Mouse (Mus musculus): ENCODE data around the gene Sec14l1. TPM values are rescaled to one million over a fixed set of nuclear protein-coding genes. Genes with fewer than 3 reads are reported as not detected.

Gene Sec14l1
- total RNA-seq, 2 experiments from 2014 or later, result 10.6 to 14.4 TPM

- 0 out of 2 replicates have a peak, but pooled peaks have one; percentile 47 for ATAC-seq (replicated peaks; ENCODE audit: low FRiP score, low TSS enrichment, poor library complexity, severe bottlenecking)
These were observed 9.1 kb upstream of the Sec14l1 start for GRCm38 (mm10) chr11:117105850-117106249.

- no peak for ATAC-seq (replicated peaks; ENCODE audit: low FRiP score, low TSS enrichment, poor library complexity, severe bottlenecking)
These were observed 8.2 kb upstream of the Sec14l1 start for GRCm38 (mm10) chr11:117106633-117107334.

- no peak for ATAC-seq (replicated peaks; ENCODE audit: low FRiP score, low TSS enrichment, poor library complexity, severe bottlenecking)
These were observed 7.1 kb upstream of the Sec14l1 start for GRCm38 (mm10) chr11:117107837-117108236.

DNA sequence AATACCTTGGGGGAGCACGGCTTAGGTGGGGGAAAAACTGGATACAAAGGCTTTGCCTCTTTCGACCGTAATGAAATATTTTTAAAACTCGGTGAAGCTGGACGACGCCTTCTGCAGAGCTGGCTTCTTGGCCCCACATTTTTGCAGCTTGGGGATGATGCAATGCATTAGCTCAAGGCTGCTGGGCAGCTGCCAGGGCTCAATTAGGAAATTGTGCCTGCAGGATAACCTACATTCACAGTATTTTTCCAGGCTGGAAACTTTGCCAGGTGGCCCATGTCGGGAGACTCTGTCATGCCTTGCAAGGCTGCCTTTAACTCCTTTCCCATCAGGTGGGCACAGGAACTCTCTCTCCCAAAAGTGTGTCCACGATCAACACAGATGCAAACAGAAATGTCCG, 6.4 kb upstream of the Sec14l1 start:
- no peak for ATAC-seq (replicated peaks; ENCODE audit: low FRiP score, low TSS enrichment, poor library complexity, severe bottlenecking)

DNA sequence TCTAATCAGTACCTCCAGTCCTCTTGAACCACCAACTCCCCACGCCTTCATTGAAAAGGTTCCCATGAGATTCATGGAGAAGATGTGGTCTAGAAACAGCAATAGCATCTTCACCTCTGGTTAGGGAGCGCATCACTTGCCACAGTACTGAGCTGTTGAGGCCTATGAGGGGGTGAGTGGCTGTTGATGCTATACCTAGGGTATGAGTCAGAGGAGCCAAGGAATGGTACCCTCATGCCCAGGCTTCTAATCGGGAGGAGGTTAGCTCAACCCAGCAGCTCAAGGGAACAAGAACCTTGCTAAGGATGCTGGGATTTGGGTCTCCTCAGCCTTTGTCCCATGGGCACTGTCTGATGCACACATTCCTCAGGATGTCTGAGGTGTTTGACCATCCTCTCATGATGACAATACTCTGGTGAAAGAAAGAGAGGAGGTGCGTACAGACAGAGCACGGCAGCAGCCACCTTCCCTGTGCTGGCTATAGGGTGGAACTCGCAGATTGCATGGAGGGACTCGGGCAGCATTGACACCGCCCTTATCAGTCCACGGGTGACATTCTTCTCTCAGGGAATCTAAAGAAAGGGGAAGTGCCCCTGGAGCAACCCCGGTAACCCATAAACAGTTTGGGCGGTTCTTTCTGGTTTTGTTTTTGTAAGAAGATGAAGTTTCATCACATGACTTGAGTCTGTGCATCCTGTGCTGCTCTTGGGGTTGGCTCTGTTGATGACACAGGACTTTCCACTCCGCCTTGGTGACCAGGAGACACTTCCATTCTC, 5.6 kb upstream of the Sec14l1 start:
- no peak for ATAC-seq (replicated peaks; ENCODE audit: low FRiP score, low TSS enrichment, poor library complexity, severe bottlenecking)

DNA sequence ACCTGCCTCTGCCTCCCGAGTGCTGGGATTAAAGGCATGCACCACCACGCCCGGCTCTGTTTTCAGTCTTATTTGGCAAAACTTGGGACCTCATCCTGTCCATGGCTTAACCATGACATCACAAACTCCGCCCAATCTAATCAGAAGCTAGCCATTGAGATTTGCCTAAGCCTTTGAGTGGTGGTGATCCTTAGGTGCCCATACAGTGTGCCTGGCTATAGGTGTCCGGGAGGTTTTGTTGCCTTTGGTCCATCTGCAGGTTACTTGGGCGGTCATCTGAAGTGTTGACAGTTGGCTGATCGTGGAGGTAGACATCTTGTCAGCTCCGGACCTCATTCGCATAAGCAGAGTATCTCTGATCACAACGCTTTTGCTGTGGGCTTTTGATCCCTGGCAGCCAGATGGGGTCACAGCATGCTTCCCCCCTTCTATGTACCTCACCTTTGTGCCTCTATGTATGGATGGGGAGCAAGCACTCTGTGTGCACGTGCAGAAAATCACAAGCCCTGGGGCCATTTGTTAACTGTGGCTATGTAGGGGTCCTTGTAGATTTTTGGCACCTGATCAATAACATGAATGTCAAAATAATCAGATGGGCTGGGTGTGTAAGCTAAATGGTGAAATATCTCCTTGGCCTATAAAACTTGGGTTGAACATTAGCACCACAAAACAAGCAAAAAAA, 2.9 kb upstream of the Sec14l1 start:
- no peak for ATAC-seq (replicated peaks; ENCODE audit: low FRiP score, low TSS enrichment, poor library complexity, severe bottlenecking)

DNA sequence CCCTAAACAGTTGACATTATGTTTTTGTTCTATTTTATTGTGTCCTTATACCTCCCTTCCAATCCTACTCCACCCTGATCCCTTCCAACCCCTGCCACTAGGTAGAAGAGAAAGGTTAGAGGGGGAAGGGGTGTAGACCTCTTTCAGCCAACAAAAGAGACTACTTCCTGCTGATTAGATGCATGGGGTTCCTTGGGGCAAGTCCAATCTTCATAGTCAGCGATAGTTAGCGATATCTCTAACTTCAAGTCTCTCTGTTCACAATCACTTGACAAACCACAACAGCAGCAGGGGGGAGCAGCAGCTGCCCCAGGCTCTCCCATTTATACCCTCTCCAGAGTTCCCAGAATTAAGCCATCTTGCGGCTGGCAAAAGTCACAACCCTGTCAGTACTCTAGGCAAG, 2.3 kb upstream of the Sec14l1 start:
- peak; percentile 29 for ATAC-seq (replicated peaks; ENCODE audit: low FRiP score, low TSS enrichment, poor library complexity, severe bottlenecking)

DNA sequence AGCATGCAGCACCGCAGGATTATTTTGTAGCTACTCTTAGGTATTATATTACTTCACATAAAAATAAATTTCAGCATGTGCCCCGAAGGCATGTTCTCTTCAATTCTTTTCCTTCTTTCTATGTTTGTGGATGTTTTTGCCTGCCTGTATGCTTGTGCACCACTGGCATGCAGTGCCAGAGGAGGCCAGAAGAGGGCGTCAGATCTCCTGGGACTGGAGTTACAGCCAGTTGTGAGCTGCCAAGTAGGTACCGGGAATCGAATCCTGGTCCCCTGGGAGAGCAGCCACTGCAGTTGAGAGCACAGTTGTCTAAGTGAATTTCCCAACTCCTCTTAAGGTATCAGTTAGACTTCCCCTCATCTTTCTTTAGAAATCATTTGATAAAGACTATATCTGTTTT, 1.6 kb upstream of the Sec14l1 start:
- ATAC-seq (replicated peaks; ENCODE audit: low FRiP score, low TSS enrichment, poor library complexity, severe bottlenecking), result no peak

- ATAC-seq (replicated peaks; ENCODE audit: low FRiP score, low TSS enrichment, poor library complexity, severe bottlenecking), result no peak
These were observed 757 bp upstream of the Sec14l1 start for GRCm38 (mm10) chr11:117114231-117114591.

DNA sequence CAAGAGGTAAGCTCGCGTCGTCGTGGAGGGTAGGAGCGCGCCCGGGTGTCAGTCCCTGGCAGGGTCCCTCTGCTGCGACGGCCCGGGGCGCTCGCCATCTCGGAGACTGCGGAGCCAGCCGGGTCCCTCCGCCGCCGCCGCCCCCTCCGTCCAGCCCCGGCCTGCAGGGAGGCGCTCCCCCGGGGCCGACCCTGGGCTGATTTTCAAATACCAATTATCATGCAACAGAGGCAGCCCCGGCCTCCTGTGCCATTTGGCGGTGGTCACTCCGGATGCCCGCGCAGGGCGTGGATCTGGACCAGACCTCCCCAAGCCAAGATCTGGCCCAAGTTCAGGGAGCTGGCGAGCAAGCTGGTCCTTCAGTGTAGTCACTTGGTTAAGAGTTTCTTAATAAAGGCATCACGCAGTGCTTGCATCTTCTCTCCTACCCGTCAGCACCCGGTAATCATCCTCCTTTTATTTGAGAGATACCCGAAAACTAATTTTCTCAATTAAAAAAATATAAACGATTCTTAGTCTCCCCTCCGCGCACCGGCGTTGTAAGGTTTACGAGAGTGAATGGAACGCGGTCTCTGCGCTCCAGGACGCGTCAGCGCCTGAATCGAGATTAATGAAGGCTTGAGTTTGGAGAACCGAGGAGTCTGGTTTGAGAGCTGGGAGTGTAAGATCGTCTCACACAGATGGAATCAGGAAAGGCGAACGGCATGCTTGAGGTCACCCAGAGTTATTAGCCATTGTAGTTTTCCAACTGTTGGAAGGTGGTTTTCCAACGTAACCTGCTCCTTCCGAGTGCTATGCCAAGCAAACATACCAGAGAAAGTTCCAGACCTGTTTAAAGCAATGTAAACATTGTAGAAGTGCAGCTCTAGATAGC, 615 bp downstream of the Sec14l1 start:
- no peak for ATAC-seq (replicated peaks; ENCODE audit: low FRiP score, low TSS enrichment, poor library complexity, severe bottlenecking)

- ATAC-seq (replicated peaks; ENCODE audit: low FRiP score, low TSS enrichment, poor library complexity, severe bottlenecking), result no peak
These were observed 1.7 kb downstream of the Sec14l1 start for GRCm38 (mm10) chr11:117116350-117117303.

- no peak for ATAC-seq (replicated peaks; ENCODE audit: low FRiP score, low TSS enrichment, poor library complexity, severe bottlenecking)
These were observed 2.4 kb downstream of the Sec14l1 start for GRCm38 (mm10) chr11:117117321-117117720.

GRCm38 (mm10) chr11:117117791-117118190, 2.8 kb downstream of the Sec14l1 start:
- no peak for ATAC-seq (replicated peaks; ENCODE audit: low FRiP score, low TSS enrichment, poor library complexity, severe bottlenecking)

GRCm38 (mm10) chr11:117118248-117118647, 3.3 kb downstream of the Sec14l1 start:
- ATAC-seq (replicated peaks; ENCODE audit: low FRiP score, low TSS enrichment, poor library complexity, severe bottlenecking), result no peak

GRCm38 (mm10) chr11:117118721-117119321, 3.9 kb downstream of the Sec14l1 start:
- ATAC-seq (replicated peaks; ENCODE audit: low FRiP score, low TSS enrichment, poor library complexity, severe bottlenecking), result no peak

DNA sequence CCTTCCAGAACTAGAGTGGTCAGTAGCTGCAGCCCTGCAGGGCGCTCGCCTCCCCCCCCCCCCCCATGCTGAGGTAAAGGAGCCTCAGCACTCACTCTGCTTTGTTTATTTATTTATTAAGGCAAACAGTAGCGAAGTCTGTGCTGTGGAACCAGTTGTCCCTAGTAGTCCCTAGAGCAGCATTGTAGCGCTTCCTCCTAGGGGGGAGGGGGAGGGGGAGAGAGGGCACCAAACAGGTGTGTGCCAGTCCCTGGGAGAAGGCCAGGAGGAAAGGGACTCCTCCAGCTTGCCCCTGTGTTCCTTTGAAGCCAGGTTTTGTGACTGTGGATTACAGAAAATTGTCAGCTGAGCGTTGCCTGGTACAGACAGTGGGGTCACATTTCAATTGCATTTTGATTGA, 4.8 kb downstream of the Sec14l1 start:
- no peak for ATAC-seq (replicated peaks; ENCODE audit: low FRiP score, low TSS enrichment, poor library complexity, severe bottlenecking)

DNA sequence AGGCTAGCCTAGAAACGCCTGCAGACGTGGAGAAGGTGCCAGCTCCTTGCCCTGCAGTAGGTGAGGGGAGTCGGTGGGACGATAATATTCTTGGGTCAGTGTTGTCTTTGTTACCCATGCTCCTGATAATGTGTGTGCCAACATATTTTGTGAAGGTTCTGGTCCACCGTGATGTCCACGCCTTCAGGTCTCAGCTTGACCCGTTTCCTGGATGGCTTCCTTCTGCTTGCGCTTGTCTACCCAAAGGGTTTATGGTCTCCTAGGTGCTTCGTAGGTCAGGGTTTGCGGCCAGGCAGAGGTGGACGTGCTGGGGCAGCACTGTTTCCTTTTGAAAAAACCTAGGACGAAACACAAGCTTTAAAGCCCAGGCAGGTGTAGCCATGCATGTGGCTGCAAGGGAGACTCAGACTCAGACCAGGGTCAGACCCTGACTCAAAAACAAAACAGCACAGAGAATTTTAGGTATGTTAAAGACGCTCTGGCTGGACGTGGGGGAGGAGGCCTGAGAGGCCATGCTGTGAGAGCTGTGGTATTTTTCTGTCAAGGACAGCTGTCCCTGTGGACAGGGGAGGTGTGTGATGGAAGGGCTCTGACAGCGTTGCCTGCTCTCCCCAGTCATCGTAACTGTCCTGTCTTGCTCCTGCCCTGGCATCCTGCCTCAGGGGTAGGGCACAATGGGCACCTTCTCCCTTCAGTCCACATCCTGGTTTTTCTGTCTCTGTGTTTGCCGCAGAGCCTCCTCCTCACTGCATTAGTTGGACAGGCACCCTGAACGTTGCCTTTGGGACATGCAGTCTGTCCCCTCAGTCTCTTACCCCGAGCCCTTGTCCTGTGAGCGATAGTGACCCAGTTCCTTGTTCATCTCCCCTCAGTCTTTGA, 5.6 kb downstream of the Sec14l1 start:
- no peak for ATAC-seq (replicated peaks; ENCODE audit: low FRiP score, low TSS enrichment, poor library complexity, severe bottlenecking)
